Mouse (Mus musculus) brain, embryonic 14.5 days (tissue): ENCODE data around the gene Fcgr3. TPM values are rescaled to one million over a fixed set of nuclear protein-coding genes. Genes with fewer than 3 reads are reported as not detected.

Source experiments
- DNase-seq: peaks from one replicate; pipeline ENCODE4 v3.0.0-alpha.2; 2011; ENCODE audit warnings: low read depth
- CTCF ChIP-seq: fragments of 200-500 bp; IDR thresholded peaks from 2 replicates; pipeline ENCODE4 v1.5.1; 2012; ENCODE audit warnings: inconsistent platforms, mild to moderate bottlenecking, moderate library complexity, borderline replicate concordance; ENCODE audit not compliant: insufficient read depth, insufficient read length; ENCODE audit errors: extremely low read depth
- POLR2A ChIP-seq: fragments of 200-500 bp; IDR thresholded peaks from 2 replicates; pipeline ENCODE4 v1.6.1; 2012; ENCODE audit warnings: mild to moderate bottlenecking, inconsistent platforms, borderline replicate concordance; ENCODE audit not compliant: poor library complexity, insufficient read depth, insufficient read length, severe bottlenecking; ENCODE audit errors: extremely low read depth
- polyA plus RNA-seq: library from polyadenylated mRNA; depleted of rRNA; stranded (reverse); fragments of >200 nt; gene quantifications from 2 replicates; pipeline ENCODE4 v1.2.3, GENCODE M21; 2012; rRNA removed

Gene Fcgr3
- 4.9 and 7.4 TPM in 2 replicates for polyA plus RNA-seq

GRCm38 (mm10) chr1:171064491-171065242 is at the start of gene Fcgr3:
Gene Fcgr3, minus strand, starts transcription at chr1:171064935.
- DNase-seq = peak; percentile 78
- TF ChIP-seq CTCF = peak; percentile 29; the same call in 1 of the 2 replicates

- peak; percentile 72 for DNase-seq
- no peak for TF ChIP-seq CTCF
- TF ChIP-seq POLR2A = no peak
Observed at GRCm38 (mm10) chr1:171113873-171114299, 49.2 kb upstream of the Fcgr3 start, which contains the start of gene Cfap126. Gene Cfap126, plus strand, starts transcription at chr1:171113918.

GRCm38 (mm10) chr1:171112986-171113385 is 48.3 kb upstream of the Fcgr3 start:
- TF ChIP-seq CTCF = no peak
- TF ChIP-seq POLR2A = no peak

GRCm38 (mm10) chr1:171111781-171112575 is 47.2 kb upstream of the Fcgr3 start:
- TF ChIP-seq CTCF = no peak
- TF ChIP-seq POLR2A = no peak
- peak; percentile 73 for DNase-seq

More at GRCm38 (mm10) chr1:171112986-171113385, 48.3 kb upstream of the Fcgr3 start:
- no peak for DNase-seq

- peak; percentile 98 for DNase-seq
- peak; percentile 99 for TF ChIP-seq CTCF
- no peak for TF ChIP-seq POLR2A
Observed at GRCm38 (mm10) chr1:171111020-171111780, 46.5 kb upstream of the Fcgr3 start.

GRCm38 (mm10) chr1:171110659-171111019 is 45.9 kb upstream of the Fcgr3 start:
- DNase-seq = no peak
- TF ChIP-seq POLR2A (no peak), CTCF (no peak)

- DNase-seq = no peak
- no peak for TF ChIP-seq POLR2A
- no peak for TF ChIP-seq CTCF
Observed at GRCm38 (mm10) chr1:171109620-171110019, 44.9 kb upstream of the Fcgr3 start.

GRCm38 (mm10) chr1:171105226-171105625 is 40.5 kb upstream of the Fcgr3 start:
- DNase-seq = no peak
- no peak for TF ChIP-seq CTCF
- TF ChIP-seq POLR2A = no peak

GRCm38 (mm10) chr1:171103179-171103840 is 38.6 kb upstream of the Fcgr3 start:
- TF ChIP-seq POLR2A = no peak
- no peak for TF ChIP-seq CTCF
- no peak for DNase-seq

GRCm38 (mm10) chr1:171102547-171103177 is 37.9 kb upstream of the Fcgr3 start:
- DNase-seq = peak; percentile 91

More at GRCm38 (mm10) chr1:171102547-171103177, 37.9 kb upstream of the Fcgr3 start:
- no peak for TF ChIP-seq POLR2A
- no peak for TF ChIP-seq CTCF
